8 mouse cellular contexts compared by ENCODE assay signal in the genomic region with DNA sequence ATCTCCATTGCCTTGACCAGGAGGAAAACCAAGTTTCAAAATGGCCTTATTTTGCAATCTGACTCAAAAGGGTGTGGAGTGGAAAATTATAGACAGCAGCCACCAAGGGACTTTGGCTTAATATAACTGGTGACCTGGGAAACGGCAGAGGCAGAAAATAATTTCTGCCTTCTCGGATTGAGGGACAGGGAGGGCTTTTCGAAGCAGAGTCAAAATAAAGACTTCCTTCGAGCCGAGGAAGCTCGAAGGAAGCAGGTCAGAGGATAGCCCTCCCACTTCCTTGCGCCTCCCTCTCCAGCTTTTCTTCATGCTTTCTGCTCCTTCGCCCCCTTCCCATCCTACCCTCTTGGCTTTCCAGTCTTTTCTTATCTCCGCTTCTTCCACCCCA.
DNase-seq lines count a peak whose midpoint lies in the region; ATAC-seq and TF ChIP-seq lines count a peak whose summit lies in the region.

No protein-coding gene starts in this region.

- no peak for ATAC-seq in forebrain, postnatal 0 days
- peak; percentile 11 for ATAC-seq in intestine, embryonic 16.5 days

- H3K9ac ChIP-seq in forebrain, postnatal 0 days = no peak overlapping the region
- peak overlapping the region; percentile 65 for H3K9ac ChIP-seq in intestine, embryonic 16.5 days (ENCODE audit: low read depth, low read length)

- no peaks in the 10 kb centered on the region for H3K36me3 ChIP-seq in forebrain, postnatal 0 days (ENCODE audit: insufficient read depth)
- no peaks in the 10 kb centered on the region for H3K36me3 ChIP-seq in intestine, embryonic 16.5 days (ENCODE audit: control insufficient read depth, insufficient read depth, low read length)

- H3K27ac ChIP-seq in forebrain, postnatal 0 days (ENCODE audit: low read depth, low read length) = no peak overlapping the region
- H3K27ac ChIP-seq in intestine, embryonic 16.5 days (ENCODE audit: low read length) = peak overlapping the region; percentile 78

- DNase-seq in kidney, adult 9 months = peak; percentile 13
- no peak for DNase-seq in kidney, adult 8-10 months
- peak; percentile 9 for DNase-seq in forebrain, postnatal 0 days
- DNase-seq in lung, postnatal 36 days = peak; percentile 53
- no peak for DNase-seq in cerebellum, postnatal 4 days (ENCODE audit: low spot score in 2 of 2)
- DNase-seq in spleen, postnatal 14 days (ENCODE audit: low spot score in 2 of 2) = no peak
- DNase-seq in urinary bladder, adult 18-20 months (ENCODE audit: low spot score in 2 of 2) = no peak

- H3K27me3 ChIP-seq in forebrain, postnatal 0 days (ENCODE audit: insufficient read depth, low read length) = no peaks in the 10 kb centered on the region
- no peaks in the 10 kb centered on the region for H3K27me3 ChIP-seq in intestine, embryonic 16.5 days (replicated peaks; ENCODE audit: control insufficient read depth, insufficient read depth, low read length)

- no peaks in the 10 kb centered on the region for H3K9me3 ChIP-seq in forebrain, postnatal 0 days (ENCODE audit: low read length)
- no peaks in the 10 kb centered on the region for H3K9me3 ChIP-seq in intestine, embryonic 16.5 days (ENCODE audit: control insufficient read depth, low read length)

- TF ChIP-seq CTCF in forebrain, postnatal 0 days (IDR thresholded peaks at IDR 0.05; ENCODE audit: low read depth) = no peak

- peak overlapping the region; percentile 6 for H3K4me3 ChIP-seq in forebrain, postnatal 0 days (ENCODE audit: low read depth, low read length)
- 0 out of 2 replicates have a peak overlapping the region, but pooled peaks have one; percentile 48 for H3K4me3 ChIP-seq in intestine, embryonic 16.5 days (ENCODE audit: low read length)

- H3K4me2 ChIP-seq in forebrain, postnatal 0 days (ENCODE audit: low read depth) = peak overlapping the region; percentile 60
- H3K4me2 ChIP-seq in intestine, embryonic 16.5 days (ENCODE audit: low read depth, low read length) = peak overlapping the region; percentile 63

- peaks cover 15% of the 10 kb centered on the region for H3K4me1 ChIP-seq in forebrain, postnatal 0 days (ENCODE audit: insufficient read depth)
- peaks cover 20% of the 10 kb centered on the region for H3K4me1 ChIP-seq in intestine, embryonic 16.5 days (ENCODE audit: control insufficient read depth, insufficient read depth, low read length)

- 9% methylated on average over 9 of the region's 9 CpGs for WGBS in forebrain, postnatal 0 days
- 17% methylated on average over 9 of the region's 9 CpGs for WGBS in intestine, embryonic 16.5 days

Comparison
In these comparisons a context has a peak if more than half of its experiments do, and no peak if none do; other contexts are left out.
1. DNase-seq: peak in kidney, adult 9 months (single experiment), forebrain, postnatal 0 days (single experiment) and lung, postnatal 36 days (single experiment); none in kidney, adult 8-10 months (0 of 2), cerebellum, postnatal 4 days (0 of 2), spleen, postnatal 14 days (0 of 2) and urinary bladder, adult 18-20 months (0 of 2).